Mouse (Mus musculus) adrenal gland, postnatal 4 days (tissue): ENCODE data around the gene Mrpl38. TPM values are rescaled to one million over a fixed set of nuclear protein-coding genes. Genes with fewer than 3 reads are reported as not detected.

Experiments used
- DNase-seq, 2 experiments: peaks; one replicate each; pipeline ENCODE4 v3.0.0; 2021 to 2022; ENCODE audit warnings: low spot score in 2 of 2, mixed read lengths in 2 of 2
- total RNA-seq, 2 experiments: library from RNA; stranded (reverse); gene quantifications; 2 replicates each; pipeline ENCODE4 v1.2.3; 2021

Mrpl38 gene
- total RNA-seq, 2 experiments from 2014 or later: 75.4 to 81.6 TPM

DNA sequence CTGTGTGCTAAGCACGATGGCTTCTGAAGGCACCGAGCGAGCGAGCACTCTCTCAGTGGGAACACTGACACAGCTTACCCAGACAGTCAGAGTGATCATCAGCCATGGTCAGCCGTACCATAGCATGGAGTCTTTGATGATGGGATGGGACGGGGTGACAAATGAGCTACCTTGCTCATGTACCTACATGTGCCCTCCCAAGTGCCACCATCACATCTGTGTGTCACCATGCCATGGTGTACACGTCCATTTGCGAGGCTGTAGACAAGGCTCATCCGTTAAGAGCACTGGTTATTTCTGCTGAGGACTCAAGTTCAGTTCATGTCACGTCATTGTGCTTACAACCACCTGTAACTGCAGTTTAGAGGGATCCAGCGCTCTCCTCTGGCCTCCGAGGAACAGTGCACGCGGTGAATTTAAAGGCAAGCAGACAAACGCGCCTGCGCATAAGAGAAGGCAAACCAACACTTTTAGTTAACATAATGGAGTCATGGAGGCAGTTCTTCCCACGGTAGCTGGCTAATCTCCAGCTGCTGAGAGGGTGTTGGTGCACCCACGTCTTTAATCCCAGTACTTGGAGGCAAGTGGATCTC, 27.0 kb downstream of the Mrpl38 start:
- no peak for DNase-seq

DNA sequence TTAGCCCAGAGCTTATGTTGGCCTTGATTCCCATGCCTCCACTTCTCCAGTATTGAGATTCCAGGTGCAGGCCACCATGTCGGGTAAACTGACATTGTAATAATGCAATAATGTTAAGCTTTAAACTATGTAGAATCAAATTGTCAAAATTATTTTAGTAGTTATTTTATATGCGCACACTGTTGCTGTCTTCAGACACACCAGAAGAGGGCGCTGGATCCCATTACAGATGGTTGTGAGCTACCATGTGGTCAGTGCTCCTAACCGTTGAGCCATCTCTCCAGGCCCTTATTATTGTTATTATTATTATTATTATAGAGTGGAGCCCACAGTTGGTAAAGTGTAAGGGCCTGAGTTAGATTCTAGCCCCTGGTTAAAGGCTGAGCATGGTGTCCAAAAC, 27.6 kb downstream of the Mrpl38 start:
- no peak for DNase-seq

DNA sequence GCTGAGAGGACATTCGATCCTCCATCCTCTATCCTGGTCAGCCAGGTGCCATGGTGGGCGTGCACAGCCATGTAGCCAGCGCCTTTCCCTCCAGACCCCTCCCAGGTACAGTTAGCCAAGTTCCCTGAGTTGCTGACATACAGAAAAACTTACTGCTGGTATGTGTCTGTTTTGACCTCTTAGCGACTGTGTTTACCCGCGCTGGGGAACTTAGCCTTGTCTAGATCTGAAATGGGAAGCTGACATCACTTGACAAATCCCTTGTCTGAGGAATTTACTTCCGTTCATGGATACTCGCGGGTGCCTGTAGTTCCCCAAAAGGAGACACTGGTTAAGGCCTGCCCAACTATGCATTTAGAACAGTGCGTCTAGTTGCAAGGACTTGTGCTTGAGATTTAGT, 28.1 kb downstream of the Mrpl38 start:
- DNase-seq: no peak

DNA sequence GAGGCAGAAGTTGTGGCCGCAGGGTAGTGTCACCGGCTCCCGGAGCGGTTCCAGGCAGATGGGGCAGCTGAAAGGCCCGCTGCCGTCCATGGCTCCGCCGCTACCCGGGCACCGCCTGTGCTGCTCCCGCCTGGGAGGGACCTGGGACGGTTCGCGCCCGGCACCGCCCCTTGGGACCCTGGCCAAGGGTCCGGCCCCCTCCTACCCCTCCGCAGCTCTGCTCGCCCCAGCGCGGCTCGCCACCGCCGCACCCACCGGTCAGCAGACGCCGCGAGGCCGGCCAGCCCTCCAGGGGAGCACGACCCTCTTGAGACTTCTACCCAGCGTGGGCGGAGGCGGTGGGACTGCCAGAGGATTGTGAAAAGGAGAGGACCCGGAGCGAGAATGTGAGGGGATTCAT, 28.5 kb downstream of the Mrpl38 start:
- DNase-seq: no peak

DNA sequence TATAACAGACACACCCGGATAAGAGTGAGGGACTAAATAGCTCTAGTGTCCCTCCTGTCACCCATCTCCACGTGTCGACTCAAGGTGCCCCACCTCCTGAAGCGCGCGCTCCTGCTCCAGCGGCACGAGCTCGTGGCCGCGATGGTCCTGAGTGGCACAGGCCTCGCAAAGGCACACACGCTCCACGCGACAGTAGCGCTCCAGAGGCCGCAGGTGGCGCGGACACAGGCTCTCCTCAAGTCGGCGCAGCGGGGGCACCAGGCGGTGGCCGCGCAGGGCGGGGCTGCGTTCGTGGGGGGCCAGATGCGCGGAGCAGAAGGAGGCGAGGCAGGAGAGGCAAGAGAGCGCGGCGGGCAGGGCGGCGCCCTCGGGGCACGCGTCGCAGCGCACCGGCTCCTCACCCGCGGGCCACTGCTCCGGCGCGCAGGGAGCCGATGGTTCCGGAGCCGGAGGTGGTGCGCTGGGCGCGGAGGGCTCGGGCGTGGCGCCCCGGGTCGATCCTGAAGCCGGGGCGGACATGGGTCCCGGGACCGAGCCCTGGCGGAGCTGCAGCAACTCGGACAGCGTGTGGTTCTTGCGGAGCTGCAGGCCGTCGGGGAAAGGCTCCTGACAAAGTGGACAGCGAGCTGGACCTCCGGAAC, 29.1 kb downstream of the Mrpl38 start:
- no peak for DNase-seq

DNA sequence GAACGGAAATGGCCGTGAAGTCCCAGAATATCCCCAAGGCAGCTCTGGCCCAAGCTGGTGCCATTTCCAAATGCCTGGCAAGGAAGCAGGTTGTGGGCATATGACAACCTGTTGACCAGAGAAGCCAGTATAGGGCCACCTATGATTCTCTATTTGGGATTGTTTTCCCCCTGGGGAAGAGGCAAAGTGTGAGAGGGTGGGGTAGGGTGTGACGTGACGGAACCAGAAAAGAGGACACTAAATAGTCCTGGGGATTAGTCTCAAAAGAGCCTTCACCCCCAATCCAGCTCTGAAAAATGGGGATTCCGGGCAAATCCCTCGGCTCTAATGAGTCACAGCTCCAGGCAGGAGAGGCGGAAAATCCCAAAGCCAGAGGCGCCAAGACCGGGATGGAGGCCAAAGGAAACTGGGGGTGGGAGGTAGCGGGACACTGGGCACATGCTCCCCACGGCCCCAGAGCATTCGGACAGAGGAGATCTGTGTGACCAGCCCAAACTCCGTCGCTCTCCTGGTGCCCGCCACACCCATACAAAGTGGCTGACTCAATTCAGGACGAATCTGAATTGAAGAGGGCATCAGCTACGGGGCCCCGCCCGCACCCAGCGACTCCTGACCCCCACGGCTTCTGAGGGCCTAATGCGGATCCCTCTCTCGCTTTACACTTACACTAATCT, 30.1 kb downstream of the Mrpl38 start:
- DNase-seq: no peak

DNA sequence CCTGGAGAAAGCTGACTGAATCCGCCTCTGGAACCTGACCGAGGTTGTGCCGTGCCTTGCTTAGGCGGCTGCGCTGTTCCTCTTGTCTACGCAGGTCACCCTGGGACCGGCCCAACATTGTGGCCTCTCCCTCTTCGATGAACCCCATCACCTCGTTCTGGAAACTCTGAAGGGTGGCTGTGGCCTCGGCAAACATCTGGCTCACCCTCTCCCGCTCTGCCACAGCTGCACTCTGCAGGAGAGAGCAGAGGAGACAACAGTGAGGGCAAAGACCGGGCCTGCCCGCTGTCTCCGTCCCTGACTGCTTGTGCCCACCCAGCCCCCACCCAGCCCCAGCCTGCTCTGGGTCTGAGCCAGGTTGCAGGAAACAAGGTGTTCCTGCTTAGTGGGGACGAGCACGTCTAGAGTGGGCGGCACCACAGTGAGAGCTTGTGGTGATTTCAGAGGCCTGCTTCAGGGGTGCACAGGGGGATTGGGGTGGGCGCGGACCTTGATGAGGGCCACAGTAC, 30.8 kb downstream of the Mrpl38 start:
- no peak for DNase-seq

DNA sequence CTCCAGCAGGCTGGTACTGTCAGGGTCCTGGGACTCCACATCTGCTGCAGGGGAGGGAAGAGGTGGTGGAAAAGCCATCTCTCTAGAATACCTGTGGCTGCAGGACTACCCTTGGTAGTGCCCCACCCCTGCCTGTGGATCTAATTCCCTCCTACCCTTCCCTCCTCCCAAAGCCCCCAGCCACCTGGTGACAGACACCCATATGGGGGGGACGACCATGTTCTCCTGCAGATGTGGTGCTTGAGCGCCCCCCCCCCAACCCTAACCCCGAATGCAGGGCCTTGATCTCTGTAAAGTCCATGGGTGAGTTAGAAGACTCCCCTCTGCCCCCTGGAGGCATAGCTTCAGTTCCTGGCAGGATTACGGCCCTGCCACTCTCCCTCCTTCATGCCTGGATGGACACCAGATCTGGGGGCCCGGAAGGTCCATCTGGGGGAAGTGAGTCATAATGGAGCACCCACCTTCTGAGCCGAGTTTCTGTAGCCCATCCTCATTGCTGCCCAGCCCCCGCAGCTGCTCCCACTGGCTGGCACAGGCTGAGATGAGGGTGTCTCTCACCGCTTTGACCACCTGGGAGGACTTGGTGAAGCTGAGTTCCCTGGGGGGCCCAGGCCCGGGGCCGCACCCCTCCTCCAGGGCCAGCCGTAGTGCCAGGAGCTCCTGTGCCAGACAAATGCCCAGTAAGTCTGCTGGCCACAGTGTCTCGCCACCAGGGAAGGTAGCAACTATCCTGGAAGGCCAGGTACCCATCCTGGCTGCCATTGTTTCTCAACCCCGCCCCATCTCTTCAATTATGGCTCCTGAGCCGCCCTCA, 31.5 kb downstream of the Mrpl38 start:
- no peak for DNase-seq

DNA sequence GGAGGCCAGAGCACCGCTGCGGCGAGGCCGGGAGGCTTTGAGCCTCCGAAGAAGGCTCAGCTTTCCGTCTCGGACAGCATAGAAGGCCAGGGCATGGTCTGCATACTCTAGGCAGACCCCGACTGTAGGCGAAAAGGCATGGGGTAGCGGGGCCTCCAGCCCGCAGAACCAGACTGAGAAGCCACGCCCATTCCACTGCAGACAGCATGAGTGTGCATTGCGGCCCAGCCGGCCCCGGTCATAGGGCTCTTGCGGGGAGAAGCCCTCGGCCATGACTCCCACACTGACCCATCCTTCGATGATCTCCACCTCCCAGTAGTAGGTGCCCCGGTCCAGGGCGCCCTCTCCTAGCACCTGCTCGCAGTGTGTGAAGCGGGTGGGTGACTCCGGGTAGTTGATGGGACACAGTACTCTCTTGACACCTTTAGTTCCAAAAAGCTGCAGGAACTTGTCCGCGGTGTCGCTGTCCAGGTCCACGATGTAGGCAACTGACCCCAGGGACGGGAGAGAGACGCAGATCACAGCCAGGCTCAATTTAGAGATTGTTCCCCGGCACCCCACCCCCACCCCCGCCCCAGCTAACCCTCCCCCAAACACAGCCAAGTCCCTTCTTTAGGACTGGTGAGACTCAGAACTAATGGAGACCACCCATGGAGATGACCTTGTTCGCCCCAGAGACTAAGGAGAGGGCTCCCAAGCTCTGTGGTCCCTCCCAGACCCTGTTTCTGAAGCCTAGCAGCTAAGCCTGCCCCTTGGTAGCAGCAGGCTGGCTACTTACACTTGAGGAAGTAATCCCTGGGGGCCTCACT, 32.3 kb downstream of the Mrpl38 start:
- no peak for DNase-seq

DNA sequence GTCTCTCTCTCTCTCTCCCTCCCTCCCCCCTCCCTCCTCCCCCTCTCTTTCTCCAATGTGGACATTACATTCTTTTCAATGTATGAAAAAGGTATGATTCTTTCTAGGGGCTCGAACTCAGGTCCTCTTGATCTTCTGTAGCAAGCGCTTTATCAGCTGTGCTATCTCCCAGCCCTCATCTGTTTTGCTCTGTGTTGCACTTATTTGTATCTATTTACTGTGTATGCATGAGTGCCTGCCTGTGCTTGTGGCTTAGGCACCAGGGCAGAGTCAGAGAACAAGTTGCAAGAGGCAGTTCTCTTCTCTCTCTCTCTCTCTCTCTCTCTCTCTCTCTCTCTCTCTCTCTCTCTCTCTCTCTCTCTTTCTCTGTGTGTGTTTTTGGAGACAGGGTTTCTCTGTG, 33.6 kb downstream of the Mrpl38 start:
- no peak for DNase-seq

DNA sequence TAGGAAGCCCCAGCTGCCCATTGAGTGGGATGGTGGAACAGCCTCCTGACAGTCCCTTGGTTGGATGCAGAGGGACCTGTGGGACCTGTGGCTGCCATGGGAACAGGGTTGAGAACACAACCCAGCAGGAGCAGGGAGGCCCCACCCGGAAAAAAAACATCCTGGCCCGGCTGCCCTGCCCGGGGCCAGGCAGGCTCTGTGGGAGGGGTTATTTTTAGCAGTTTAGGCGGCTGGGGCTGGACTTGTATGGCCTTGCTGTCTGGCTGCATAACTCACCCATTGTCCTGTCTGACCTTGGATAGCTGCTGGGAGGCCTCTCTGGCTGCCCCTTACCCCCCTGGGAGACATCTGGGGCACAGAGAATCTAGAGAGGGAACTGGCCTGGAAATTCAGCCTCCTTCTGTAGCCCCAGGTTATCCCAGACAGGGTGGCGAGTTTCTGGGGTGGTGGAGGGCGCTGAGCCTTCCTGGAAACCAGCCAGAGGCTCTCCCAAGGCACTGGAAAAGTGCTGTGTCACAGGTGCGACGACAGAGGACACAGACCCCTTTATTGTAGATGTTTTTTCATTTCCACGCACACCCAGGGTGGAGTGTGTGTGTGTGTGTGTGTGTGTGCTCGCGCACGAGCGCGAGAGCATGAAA, 34.5 kb downstream of the Mrpl38 start:
- peak in 1 of 2 experiments; percentile 56 for DNase-seq

DNA sequence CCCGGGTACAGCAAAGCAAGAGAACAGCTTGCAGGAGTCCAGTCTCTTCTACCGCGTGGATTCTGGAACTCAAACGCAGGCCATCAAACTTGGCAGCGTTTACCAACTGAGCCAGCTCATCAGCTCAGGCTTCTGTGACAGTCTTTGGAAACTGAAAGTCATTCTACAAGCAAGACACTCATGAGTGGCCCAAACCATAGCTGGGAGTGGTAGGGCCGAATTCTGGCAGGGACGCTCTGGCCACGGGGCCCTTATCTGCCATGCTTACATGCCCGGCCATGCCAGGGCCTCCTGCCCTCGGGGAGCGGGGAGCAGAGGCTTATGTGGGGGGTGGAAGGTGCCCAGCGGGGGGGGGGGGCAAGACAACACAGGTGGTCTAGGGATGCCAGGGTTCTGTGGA, 35.1 kb downstream of the Mrpl38 start:
- DNase-seq: no peak

DNA sequence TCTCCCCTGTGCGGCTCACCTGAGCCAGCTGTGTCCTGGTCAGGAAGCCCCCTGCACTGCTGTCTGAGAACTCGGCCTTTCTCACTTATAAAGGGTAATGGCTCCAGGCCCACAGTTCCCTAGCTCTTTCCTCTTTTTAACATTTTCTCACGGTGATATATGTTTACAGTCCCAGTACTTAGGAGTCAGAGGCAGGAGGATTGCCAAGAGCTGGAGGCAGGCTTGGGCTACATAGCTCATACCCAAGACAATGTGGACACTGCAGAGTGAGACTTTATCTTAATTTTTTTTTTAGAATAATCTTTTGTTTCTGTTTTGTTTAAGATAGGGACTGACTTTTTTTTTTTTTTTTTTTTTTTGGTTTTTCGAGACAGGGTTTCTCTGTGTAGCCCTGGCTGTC, 36.2 kb downstream of the Mrpl38 start:
- DNase-seq: no peak

DNA sequence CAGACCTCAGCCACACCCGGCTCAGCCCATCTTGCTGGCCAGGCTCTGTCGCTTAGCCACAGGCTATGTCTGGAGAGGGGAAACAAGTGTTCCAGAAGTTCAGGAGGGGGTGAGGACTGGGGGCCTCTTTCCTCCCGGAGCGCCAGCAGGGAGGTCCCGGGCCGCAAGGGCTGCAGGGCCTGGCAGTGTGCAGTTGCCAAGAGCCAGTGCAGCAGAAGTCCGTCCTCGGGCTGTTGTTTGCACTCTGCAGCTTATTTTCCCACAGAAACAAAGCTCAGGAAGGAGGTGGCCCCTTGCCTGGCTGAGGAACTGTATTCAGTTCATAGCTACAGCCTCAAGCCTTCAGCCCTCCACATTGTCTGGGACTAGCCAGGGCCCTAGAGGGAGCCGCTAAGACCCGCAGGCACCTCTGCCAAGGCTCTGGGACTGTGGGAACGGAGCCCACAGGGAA, 36.7 kb downstream of the Mrpl38 start:
- no peak for DNase-seq

DNA sequence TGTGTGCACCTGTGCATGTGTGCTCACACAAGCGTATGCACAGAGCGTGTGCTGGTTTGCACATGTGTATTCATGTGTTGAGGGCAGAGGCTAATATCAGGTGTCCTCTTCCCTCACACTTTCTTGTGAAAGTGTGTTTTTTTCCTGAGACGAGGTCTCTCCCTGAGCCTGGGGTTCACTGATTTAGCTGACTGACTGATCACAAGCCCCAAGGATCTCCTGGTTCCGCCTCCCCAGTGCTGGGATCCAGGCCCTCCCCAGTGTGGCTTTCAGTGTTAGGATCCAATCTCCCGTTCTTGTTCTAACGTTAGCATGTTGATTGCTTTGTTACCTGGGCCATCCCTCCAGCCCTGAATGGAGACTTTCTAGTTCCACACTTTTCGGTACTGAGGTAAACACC, 37.8 kb downstream of the Mrpl38 start:
- DNase-seq: no peak

DNA sequence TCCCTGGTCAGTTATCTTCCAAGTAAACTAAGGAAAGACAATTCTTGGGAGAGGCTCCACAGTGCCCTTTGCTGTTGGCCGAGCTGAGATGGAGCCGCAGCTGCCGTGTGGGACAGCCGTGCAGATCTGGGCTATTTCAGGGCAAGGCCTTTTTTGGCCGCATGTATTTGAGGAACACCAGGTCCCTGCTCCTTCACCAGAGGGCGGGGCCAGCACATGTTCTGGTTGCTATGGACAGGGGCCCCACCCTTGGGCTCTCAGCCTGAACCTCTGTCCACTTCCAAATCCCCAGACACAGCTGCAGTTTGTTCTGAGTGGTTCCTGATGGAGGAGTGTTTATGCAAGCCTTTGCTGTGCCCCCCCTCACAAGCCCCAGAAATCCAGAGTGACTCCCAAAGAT, 38.3 kb downstream of the Mrpl38 start:
- DNase-seq: no peak

DNA sequence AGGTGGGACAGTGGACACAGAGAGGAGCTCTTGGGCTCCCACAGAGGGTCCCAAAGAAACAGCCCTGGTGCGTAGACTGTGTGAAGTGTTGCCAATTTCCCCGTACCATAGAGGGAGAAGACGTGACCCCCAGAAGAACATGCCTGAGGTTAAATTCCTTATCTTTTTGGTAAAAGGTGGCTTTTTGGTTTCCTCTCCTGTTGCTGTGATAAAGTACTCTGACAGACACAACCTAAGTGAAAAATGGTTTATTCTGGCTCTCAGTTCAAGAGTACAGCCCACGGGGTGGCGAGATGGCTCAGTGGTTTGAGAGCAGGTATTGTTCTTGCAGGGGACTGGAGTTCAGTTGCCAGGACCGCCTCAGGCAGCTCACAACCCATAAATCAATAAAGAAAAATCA, 39.2 kb downstream of the Mrpl38 start:
- no peak for DNase-seq

DNA sequence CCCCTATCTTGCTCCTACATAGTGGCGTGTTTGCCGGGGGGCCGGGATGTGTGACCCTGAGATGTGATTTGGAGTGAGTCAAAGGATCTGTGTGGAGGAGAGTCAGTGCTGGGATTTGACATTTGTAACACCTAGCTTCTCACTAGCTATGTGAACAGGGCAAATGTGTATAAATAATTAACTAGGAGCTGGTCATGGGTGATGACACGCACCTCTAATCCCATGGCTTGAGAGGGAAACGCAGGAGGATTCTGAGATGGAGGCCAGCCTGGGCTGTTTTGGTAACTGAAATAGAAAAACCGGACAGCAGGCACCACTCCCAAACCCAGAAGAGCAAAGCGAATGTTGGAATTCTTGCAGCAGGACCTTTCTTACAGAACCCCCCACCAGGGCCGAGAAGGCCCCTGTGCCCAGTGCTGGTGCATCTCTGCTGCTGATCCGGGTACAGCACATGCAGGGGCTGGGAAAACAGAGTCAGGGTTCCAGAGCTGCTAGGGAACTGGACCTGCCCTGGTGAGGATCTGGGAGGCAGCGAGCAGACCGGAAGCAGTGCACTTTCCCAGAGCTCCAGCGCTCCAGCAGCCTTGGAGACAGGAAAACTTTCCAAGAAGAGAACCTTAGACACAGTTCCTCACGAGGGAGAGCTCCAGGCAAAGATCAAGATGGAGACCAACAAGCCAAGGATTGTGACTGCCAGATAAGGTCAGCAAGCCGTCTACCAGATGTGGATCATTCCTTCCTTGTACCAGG, 39.8 kb downstream of the Mrpl38 start:
- DNase-seq: no peak
